Mouse (Mus musculus) hindbrain, embryonic 14.5 days (tissue): ENCODE data around the gene Tnnt2. TPM values are rescaled to one million over a fixed set of nuclear protein-coding genes. Genes with fewer than 3 reads are reported as not detected.
A peak's percentile ranks its signal among the peaks of the same experiment; 100 is the strongest.

ENCODE experiments used
- ATAC-seq: fragments of 200-750 bp; cut with Nextera tagmentation; 2 replicates; pipeline ENCODE4 v1.8.0; 2017; ENCODE audit warnings: moderate number of reproducible peaks, mild to moderate bottlenecking, moderate TSS enrichment, moderate library complexity; ENCODE audit not compliant: low FRiP score
- DNase-seq: peaks from one replicate; pipeline ENCODE4 v3.0.0-alpha.2; 2015; ENCODE audit warnings: low spot score
- H3K27ac ChIP-seq: fragments of 300-500 bp; sonication (generic); 2 replicates; pipeline ENCODE4 v1.5.1; 2014; ENCODE audit warnings: mild to moderate bottlenecking, moderate library complexity
- H3K27me3 ChIP-seq: fragments of 300-500 bp; sonication (generic); 2 replicates; pipeline ENCODE4 v1.6.1; 2014; ENCODE audit warnings: mild to moderate bottlenecking, low read length, mixed read lengths; ENCODE audit not compliant: control insufficient read depth, insufficient read depth
- H3K36me3 ChIP-seq: fragments of 300-500 bp; sonication (generic); replicated peaks from 2 replicates; pipeline ENCODE4 v1.6.1; 2014; ENCODE audit not compliant: control insufficient read depth, insufficient read depth
- H3K4me1 ChIP-seq: fragments of 300-500 bp; sonication (generic); replicated peaks from 2 replicates; pipeline ENCODE4 v1.6.1; 2014; ENCODE audit warnings: antibody characterized with exemption, low read length, mixed read lengths; ENCODE audit not compliant: control insufficient read depth, insufficient read depth
- H3K4me2 ChIP-seq: fragments of 300-500 bp; sonication (generic); replicated peaks from 2 replicates; pipeline ENCODE4 v1.6.1; 2014; ENCODE audit warnings: mild to moderate bottlenecking, moderate library complexity
- H3K4me3 ChIP-seq: fragments of 300-500 bp; sonication (generic); replicated peaks from 2 replicates; pipeline ENCODE4 v1.5.1; 2014; ENCODE audit warnings: mild to moderate bottlenecking, low read length
- H3K9ac ChIP-seq: fragments of 300-500 bp; sonication (generic); 2 replicates; pipeline ENCODE4 v1.6.1; 2014
- H3K9me3 ChIP-seq: fragments of 300-500 bp; sonication (generic); 2 replicates; pipeline ENCODE4 v1.6.1; 2016; ENCODE audit warnings: low read length; ENCODE audit not compliant: control insufficient read depth
- WGBS: fragments of 180-500 bp; shearing (Covaris S2); extraction: QIAGEN DNeasy Blood & Tissue Kit; methylation state at CpG from one replicate; pipeline ENCODE4 v1.1.7; 2014; 5-methylcytosine and 5-hydroxymethylcytosine counted together
- polyA plus RNA-seq: library from polyadenylated mRNA; unstranded; fragments of >200 nt; fragmentation: Nextera tagmentation; extraction: Ambion mirVana; gene quantifications from 2 replicates; pipeline ENCODE4 v1.2.1, GENCODE M21; 2014

Tnnt2 gene
- polyA plus RNA-seq, 1 experiment from 2014 or later, result 0.70 TPM

- DNase-seq (no peak), ATAC-seq (no peak)
- WGBS, result 70% methylated on average over 8 of the region's 8 CpGs
- 0 out of 2 replicates have a peak, but pooled peaks cover 9% of the 10 kb centered on the region for H3K27me3 ChIP-seq
- no peak overlapping the region for H3K9ac ChIP-seq
- H3K4me1 ChIP-seq, result no peaks in the 10 kb centered on the region
- no peaks in the 10 kb centered on the region for H3K36me3 ChIP-seq
- no peak overlapping the region for H3K4me2 ChIP-seq
- no peak overlapping the region for H3K4me3 ChIP-seq
- no peak overlapping the region for H3K27ac ChIP-seq
- H3K9me3 ChIP-seq, result no peaks in the 10 kb centered on the region
Measured at GRCm38 (mm10) chr1:135799109-135799627, 37.0 kb upstream of the Tnnt2 start.

GRCm38 (mm10) chr1:135800192-135800950 is 35.8 kb upstream of the Tnnt2 start:
- Histone ChIP-seq H3K36me3 (no peaks in the 10 kb centered on the region), H3K4me1 (no peaks in the 10 kb centered on the region), H3K4me3 (no peak overlapping the region), H3K9ac (0 out of 2 replicates have a peak overlapping the region, but pooled peaks have one; percentile 16), H3K27me3 (no peaks in the 10 kb centered on the region), H3K27ac (no peak overlapping the region), H3K4me2 (no peak overlapping the region), H3K9me3 (no peaks in the 10 kb centered on the region)
- ATAC-seq (peak; percentile 67; the same call in 1 of the 2 replicates), DNase-seq (no peak)
- 45% methylated on average over 8 of the region's 8 CpGs for WGBS

GRCm38 (mm10) chr1:135807546-135807945 is 28.6 kb upstream of the Tnnt2 start:
- Histone ChIP-seq H3K36me3 (no peaks in the 10 kb centered on the region), H3K4me3 (no peak overlapping the region), H3K4me2 (no peak overlapping the region), H3K27me3 (no peaks in the 10 kb centered on the region), H3K9ac (no peak overlapping the region), H3K4me1 (no peaks in the 10 kb centered on the region), H3K9me3 (no peaks in the 10 kb centered on the region), H3K27ac (no peak overlapping the region)
- 64% methylated on average over 10 of the region's 10 CpGs for WGBS
- ATAC-seq (no peak), DNase-seq (no peak)

GRCm38 (mm10) chr1:135810180-135810579 is 26.0 kb upstream of the Tnnt2 start:
- H3K4me1 ChIP-seq, result no peaks in the 10 kb centered on the region
- no peaks in the 10 kb centered on the region for H3K27me3 ChIP-seq
- DNase-seq (no peak), ATAC-seq (no peak)
- H3K9me3 ChIP-seq, result no peaks in the 10 kb centered on the region
- WGBS, result 91% methylated on average over 2 of the region's 2 CpGs
- no peak overlapping the region for H3K4me2 ChIP-seq
- H3K9ac ChIP-seq, result no peak overlapping the region
- no peak overlapping the region for H3K4me3 ChIP-seq
- H3K36me3 ChIP-seq, result no peaks in the 10 kb centered on the region
- H3K27ac ChIP-seq, result no peak overlapping the region

GRCm38 (mm10) chr1:135811016-135811646 is 25.0 kb upstream of the Tnnt2 start:
- Histone ChIP-seq H3K27ac (no peak overlapping the region), H3K4me3 (no peak overlapping the region), H3K9ac (no peak overlapping the region), H3K9me3 (no peaks in the 10 kb centered on the region), H3K4me1 (no peaks in the 10 kb centered on the region), H3K36me3 (no peaks in the 10 kb centered on the region), H3K27me3 (peaks cover 8% of the 10 kb centered on the region), H3K4me2 (no peak overlapping the region)
- DNase-seq (peak; percentile 84), ATAC-seq (0 out of 2 replicates have a peak, but pooled peaks have one; percentile 64)
- WGBS, result 39% methylated on average over 7 of the region's 7 CpGs

- DNase-seq (no peak), ATAC-seq (0 out of 2 replicates have a peak, but pooled peaks have one; percentile 18)
- no peaks in the 10 kb centered on the region for H3K36me3 ChIP-seq
- H3K27ac ChIP-seq, result no peak overlapping the region
- no peaks in the 10 kb centered on the region for H3K9me3 ChIP-seq
- peaks cover 19% of the 10 kb centered on the region for H3K27me3 ChIP-seq
- H3K4me3 ChIP-seq, result no peak overlapping the region
- H3K4me2 ChIP-seq, result no peak overlapping the region
- H3K4me1 ChIP-seq, result no peaks in the 10 kb centered on the region
- H3K9ac ChIP-seq, result no peak overlapping the region
- 94% methylated on average over 3 of the region's 3 CpGs for WGBS
Measured at GRCm38 (mm10) chr1:135812205-135812604, 23.9 kb upstream of the Tnnt2 start.

- Histone ChIP-seq H3K27me3 (peaks cover 23% of the 10 kb centered on the region), H3K9ac (no peak overlapping the region), H3K4me2 (no peak overlapping the region), H3K36me3 (no peaks in the 10 kb centered on the region), H3K4me1 (no peaks in the 10 kb centered on the region), H3K27ac (no peak overlapping the region), H3K9me3 (no peaks in the 10 kb centered on the region), H3K4me3 (no peak overlapping the region)
- ATAC-seq (no peak), DNase-seq (no peak)
- WGBS, result 46% methylated on average over 2 of the region's 2 CpGs
Measured at GRCm38 (mm10) chr1:135812618-135813017, 23.5 kb upstream of the Tnnt2 start.

GRCm38 (mm10) chr1:135813071-135813470 is 23.1 kb upstream of the Tnnt2 start:
- Histone ChIP-seq H3K4me3 (no peak overlapping the region), H3K4me1 (peaks cover 2% of the 10 kb centered on the region; the same call in 1 of the 2 replicates), H3K9ac (no peak overlapping the region), H3K9me3 (no peaks in the 10 kb centered on the region), H3K4me2 (no peak overlapping the region), H3K27ac (no peak overlapping the region), H3K36me3 (no peaks in the 10 kb centered on the region), H3K27me3 (peaks cover 28% of the 10 kb centered on the region)
- DNase-seq (no peak), ATAC-seq (no peak; the same call in 1 of the 2 replicates)
- 59% methylated on average over 4 of the region's 4 CpGs for WGBS

GRCm38 (mm10) chr1:135813687-135814395 is 22.3 kb upstream of the Tnnt2 start:
- Histone ChIP-seq H3K4me3 (no peak overlapping the region), H3K4me1 (peaks cover 10% of the 10 kb centered on the region), H3K27ac (no peak overlapping the region), H3K36me3 (no peaks in the 10 kb centered on the region), H3K9ac (no peak overlapping the region), H3K27me3 (peaks cover 30% of the 10 kb centered on the region), H3K4me2 (no peak overlapping the region), H3K9me3 (no peaks in the 10 kb centered on the region)
- ATAC-seq (no peak), DNase-seq (no peak)
- WGBS, result 83% methylated on average over 5 of the region's 5 CpGs
